Mouse (Mus musculus) stomach, postnatal 0 days (tissue): Measurements from ENCODE around the gene Ergic1. TPM values are rescaled to one million over a fixed set of nuclear protein-coding genes. Genes with fewer than 3 reads are reported as not detected.
A peak's percentile ranks its signal among the peaks of the same experiment; 100 is the strongest.

Experiments used
- ATAC-seq: fragments of 200-750 bp; cut with Nextera tagmentation; 2 replicates; pipeline ENCODE4 v1.8.0; 2017; ENCODE audit not compliant: low FRiP score, low TSS enrichment
- DNase-seq: peaks from one replicate; pipeline ENCODE4 v3.0.0-alpha.2; 2016; ENCODE audit warnings: low spot score
- H3K27ac ChIP-seq: fragments of 300-500 bp; sonication (generic); replicated peaks from 2 replicates; pipeline ENCODE4 v1.5.1; 2014; ENCODE audit warnings: mild to moderate bottlenecking, control low read depth
- H3K27me3 ChIP-seq: fragments of 300-500 bp; sonication (generic); 2 replicates; pipeline ENCODE4 v1.6.1; 2014; ENCODE audit warnings: low read length; ENCODE audit not compliant: control insufficient read depth, insufficient read depth
- H3K36me3 ChIP-seq: fragments of 300-500 bp; sonication (generic); 2 replicates; pipeline ENCODE4 v1.6.1; 2014; ENCODE audit warnings: low read length, mixed read lengths; ENCODE audit not compliant: control insufficient read depth, insufficient read depth
- H3K4me1 ChIP-seq: fragments of 300-500 bp; sonication (generic); replicated peaks from 2 replicates; pipeline ENCODE4 v1.6.1; 2014; ENCODE audit warnings: antibody characterized with exemption; ENCODE audit not compliant: control insufficient read depth, insufficient read depth
- H3K4me2 ChIP-seq: fragments of 300-500 bp; sonication (generic); replicated peaks from 2 replicates; pipeline ENCODE4 v1.6.1; 2014; ENCODE audit warnings: low read depth, mild to moderate bottlenecking, control low read depth, moderate library complexity
- H3K4me3 ChIP-seq: fragments of 300-500 bp; sonication (generic); 2 replicates; pipeline ENCODE4 v1.5.1; 2014; ENCODE audit warnings: low read depth, low read length, control low read depth
- H3K9ac ChIP-seq: fragments of 300-500 bp; sonication (generic); 2 replicates; pipeline ENCODE4 v1.6.1; 2014; ENCODE audit warnings: mild to moderate bottlenecking, low read length, control low read depth, mixed read lengths
- H3K9me3 ChIP-seq: fragments of 300-500 bp; sonication (generic); 2 replicates; pipeline ENCODE4 v1.6.1; 2016; ENCODE audit warnings: low read length; ENCODE audit not compliant: control insufficient read depth
- CTCF ChIP-seq: IDR thresholded peaks from 2 replicates; pipeline ENCODE4 v1.5.1; 2016; ENCODE audit warnings: antibody characterized with exemption, low read depth, mild to moderate bottlenecking, moderate library complexity
- EP300 ChIP-seq: optimal IDR thresholded peaks from 2 replicates; pipeline ENCODE3; 2016; ENCODE audit warnings: antibody characterized with exemption
- WGBS: fragments of 180-500 bp; shearing (Covaris S2); extraction: QIAGEN DNeasy Blood & Tissue Kit; methylation state at CpG from one replicate; pipeline ENCODE4 v1.1.7; 2014; 5-methylcytosine and 5-hydroxymethylcytosine counted together
- polyA plus RNA-seq: library from polyadenylated mRNA; unstranded; fragments of >200 nt; fragmentation: Nextera tagmentation; extraction: Ambion mirVana; gene quantifications from 2 replicates; pipeline ENCODE4 v1.2.1, GENCODE M21; 2015

Gene Ergic1
- polyA plus RNA-seq, 1 experiment from 2014 or later: 64.2 TPM

DNA sequence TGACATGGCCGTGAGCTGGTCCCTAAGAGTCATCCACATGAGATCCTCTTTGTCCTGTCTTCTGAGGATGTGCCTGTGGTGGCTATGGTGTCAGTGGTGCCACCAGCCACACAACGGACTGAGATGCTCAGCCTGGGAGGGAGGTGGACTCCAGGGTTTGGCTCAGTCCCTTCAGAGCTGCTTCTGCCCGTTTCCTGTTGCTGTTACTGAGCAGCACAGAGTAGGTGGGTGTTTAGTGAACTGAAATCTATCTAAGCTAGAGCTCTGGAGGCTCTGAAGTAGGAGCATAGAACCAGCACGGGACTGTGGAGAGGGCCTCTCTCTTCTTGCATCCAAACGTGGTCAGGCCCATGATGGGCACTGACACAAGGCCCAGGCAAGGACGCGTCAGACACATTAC lies 73.2 kb downstream of the Ergic1 start:
- ATAC-seq (no peak), DNase-seq (no peak)
- H3K4me3 ChIP-seq: no peak overlapping the region
- no peak overlapping the region for H3K4me2 ChIP-seq
- H3K27me3 ChIP-seq: no peaks in the 10 kb centered on the region
- H3K9me3 ChIP-seq: no peaks in the 10 kb centered on the region
- no peak for TF ChIP-seq CTCF
- TF ChIP-seq EP300: no peak
- 87% methylated on average over 7 of the region's 7 CpGs for WGBS
- no peaks in the 10 kb centered on the region for H3K4me1 ChIP-seq
- peaks cover 24% of the 10 kb centered on the region for H3K36me3 ChIP-seq
- H3K9ac ChIP-seq: no peak overlapping the region
- no peak overlapping the region for H3K27ac ChIP-seq

DNA sequence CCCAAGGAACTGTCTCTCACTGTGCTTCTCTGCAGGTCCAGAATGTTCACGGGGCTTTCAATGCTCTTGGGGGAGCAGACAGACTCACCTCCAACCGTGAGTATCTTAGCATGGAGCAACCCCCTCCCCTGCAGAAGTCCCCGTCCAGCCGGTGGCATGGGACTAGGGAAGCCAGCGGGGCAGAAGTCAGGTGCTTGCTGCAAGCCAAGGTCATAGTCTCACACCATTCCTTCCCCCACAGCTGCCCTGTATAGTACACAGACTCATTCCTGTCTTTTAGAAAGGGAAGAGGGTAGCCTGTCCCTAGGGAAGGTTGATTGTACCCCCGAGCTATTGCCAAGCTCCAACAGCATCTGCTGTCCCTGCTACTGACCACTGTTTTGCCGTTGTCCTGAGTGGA lies 74.7 kb downstream of the Ergic1 start:
- no peak for DNase-seq
- no peak overlapping the region for H3K9ac ChIP-seq
- peaks cover 23% of the 10 kb centered on the region for H3K36me3 ChIP-seq
- no peak overlapping the region for H3K4me3 ChIP-seq
- 79% methylated on average over 7 of the region's 7 CpGs for WGBS
- H3K9me3 ChIP-seq: no peaks in the 10 kb centered on the region
- no peak for TF ChIP-seq CTCF
- no peak for TF ChIP-seq EP300
- no peaks in the 10 kb centered on the region for H3K4me1 ChIP-seq
- H3K4me2 ChIP-seq: no peak overlapping the region
- no peaks in the 10 kb centered on the region for H3K27me3 ChIP-seq
- ATAC-seq: no peak
- H3K27ac ChIP-seq: no peak overlapping the region

DNA sequence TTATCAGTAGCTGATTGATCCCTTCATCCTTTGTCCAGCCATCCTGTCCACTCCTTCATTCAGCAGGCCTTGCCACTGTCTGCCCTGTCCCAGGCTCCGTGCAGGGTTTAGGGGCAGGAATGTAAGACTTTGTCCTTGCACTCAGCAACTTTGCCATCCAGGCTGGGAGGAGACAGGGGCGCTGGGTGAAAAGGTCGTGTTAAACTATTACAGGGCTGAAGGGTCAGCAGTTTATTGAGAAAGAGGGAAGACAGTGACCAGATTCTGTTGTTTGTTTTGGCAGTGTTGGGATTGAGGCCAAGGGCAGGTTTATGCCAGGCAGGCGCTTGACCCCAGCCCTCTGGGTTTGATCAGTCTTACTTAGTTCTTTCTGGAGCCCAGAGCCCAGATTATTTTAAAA lies 76.6 kb downstream of the Ergic1 start:
- H3K9ac ChIP-seq: no peak overlapping the region
- H3K27me3 ChIP-seq: no peaks in the 10 kb centered on the region
- H3K9me3 ChIP-seq: no peaks in the 10 kb centered on the region
- H3K4me3 ChIP-seq: no peak overlapping the region
- no peak overlapping the region for H3K27ac ChIP-seq
- H3K36me3 ChIP-seq: peaks cover 28% of the 10 kb centered on the region
- DNase-seq: no peak
- WGBS: 58% methylated on average over 4 of the region's 4 CpGs
- TF ChIP-seq EP300 (no peak), CTCF (no peak)
- H3K4me1 ChIP-seq: no peaks in the 10 kb centered on the region
- H3K4me2 ChIP-seq: no peak overlapping the region
- no peak for ATAC-seq

DNA sequence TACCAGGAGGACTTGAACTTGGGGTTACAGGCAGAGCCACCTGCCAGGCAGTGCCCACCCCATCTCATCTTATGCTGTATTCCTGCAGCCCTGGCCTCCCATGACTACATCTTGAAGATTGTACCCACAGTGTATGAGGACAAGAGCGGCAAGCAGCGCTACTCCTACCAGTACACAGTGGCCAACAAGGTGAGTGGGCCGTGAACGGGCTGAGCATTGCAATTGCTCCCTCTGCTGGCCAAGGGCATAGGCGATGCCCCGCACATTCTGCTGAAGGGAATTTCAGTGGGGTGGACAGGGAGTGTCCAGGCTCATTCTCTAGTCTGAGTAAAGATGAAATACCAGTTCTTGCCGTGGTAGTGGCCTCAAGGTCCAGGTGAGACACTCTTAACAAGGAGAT lies 77.4 kb downstream of the Ergic1 start:
- no peak overlapping the region for H3K4me3 ChIP-seq
- peak; percentile 78 for ATAC-seq
- H3K9ac ChIP-seq: no peak overlapping the region
- no peak for TF ChIP-seq EP300
- TF ChIP-seq CTCF: peak; percentile 100
- no peaks in the 10 kb centered on the region for H3K9me3 ChIP-seq
- H3K27ac ChIP-seq: no peak overlapping the region
- H3K4me2 ChIP-seq: no peak overlapping the region
- H3K4me1 ChIP-seq: no peaks in the 10 kb centered on the region
- H3K36me3 ChIP-seq: peaks cover 28% of the 10 kb centered on the region
- no peaks in the 10 kb centered on the region for H3K27me3 ChIP-seq
- 12% methylated on average over 7 of the region's 7 CpGs for WGBS
- DNase-seq: peak; percentile 85

DNA sequence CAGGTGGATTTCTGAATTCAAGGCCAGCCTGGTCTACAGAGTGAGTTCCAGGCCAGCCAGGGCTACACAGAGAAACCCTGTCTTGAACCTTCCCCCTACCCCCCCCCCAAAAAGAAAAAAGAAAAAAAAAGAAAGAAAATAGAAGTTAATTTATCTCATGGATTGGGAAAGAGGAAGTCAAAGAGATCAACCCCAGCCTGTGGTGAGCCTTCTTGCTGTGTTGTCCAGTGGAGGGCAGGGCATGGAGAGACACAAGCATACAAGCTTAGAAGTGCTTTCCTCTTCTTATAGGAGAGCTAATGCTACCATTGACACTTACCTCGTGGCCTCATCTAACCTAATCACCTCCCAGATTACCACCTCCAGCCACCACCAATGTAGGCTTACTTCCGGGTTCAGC lies 78.5 kb downstream of the Ergic1 start:
- 94% methylated on average over 2 of the region's 2 CpGs for WGBS
- H3K4me2 ChIP-seq: no peak overlapping the region
- no peaks in the 10 kb centered on the region for H3K27me3 ChIP-seq
- H3K36me3 ChIP-seq: peaks cover 30% of the 10 kb centered on the region
- H3K9ac ChIP-seq: no peak overlapping the region
- H3K4me3 ChIP-seq: no peak overlapping the region
- H3K27ac ChIP-seq: no peak overlapping the region
- no peak for DNase-seq
- no peak for TF ChIP-seq EP300
- no peak for TF ChIP-seq CTCF
- no peak for ATAC-seq
- H3K4me1 ChIP-seq: no peaks in the 10 kb centered on the region
- no peaks in the 10 kb centered on the region for H3K9me3 ChIP-seq

DNA sequence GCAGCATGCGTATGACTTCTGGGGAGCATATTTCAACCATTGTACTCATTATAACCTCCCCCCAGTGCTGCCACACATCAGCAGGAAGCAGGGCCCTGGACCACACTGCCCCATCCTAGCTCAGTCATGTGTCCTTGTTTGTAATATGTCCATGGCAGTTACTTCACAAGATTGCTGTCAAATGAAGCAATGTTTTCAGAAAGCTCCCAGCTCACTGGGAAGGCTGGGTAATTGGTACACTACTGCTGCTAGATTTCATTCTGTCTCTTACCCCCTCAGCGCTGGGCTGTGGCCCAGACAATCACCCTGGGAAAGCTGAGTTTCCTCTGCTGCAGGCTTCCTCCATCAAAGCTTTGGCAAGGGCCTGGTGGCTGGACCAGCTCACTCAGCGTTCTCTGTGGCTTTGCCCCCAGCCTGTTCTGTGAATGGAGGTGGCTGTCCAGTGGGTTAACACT lies 79.0 kb downstream of the Ergic1 start:
- DNase-seq (no peak), ATAC-seq (no peak)
- Histone ChIP-seq H3K36me3 (peaks cover 30% of the 10 kb centered on the region), H3K9me3 (no peaks in the 10 kb centered on the region), H3K9ac (no peak overlapping the region), H3K27me3 (no peaks in the 10 kb centered on the region), H3K4me3 (no peak overlapping the region), H3K27ac (no peak overlapping the region), H3K4me2 (no peak overlapping the region), H3K4me1 (no peaks in the 10 kb centered on the region)
- TF ChIP-seq CTCF: no peak
- no peak for TF ChIP-seq EP300
- 99% methylated on average over 3 of the region's 3 CpGs for WGBS
